Mouse (Mus musculus): ENCODE data around the gene Fcamr. TPM values are rescaled to one million over a fixed set of nuclear protein-coding genes. Genes with fewer than 3 reads are reported as not detected.

Gene Fcamr
- total RNA-seq, 1 experiment from 2014 or later, result not detected

DNA sequence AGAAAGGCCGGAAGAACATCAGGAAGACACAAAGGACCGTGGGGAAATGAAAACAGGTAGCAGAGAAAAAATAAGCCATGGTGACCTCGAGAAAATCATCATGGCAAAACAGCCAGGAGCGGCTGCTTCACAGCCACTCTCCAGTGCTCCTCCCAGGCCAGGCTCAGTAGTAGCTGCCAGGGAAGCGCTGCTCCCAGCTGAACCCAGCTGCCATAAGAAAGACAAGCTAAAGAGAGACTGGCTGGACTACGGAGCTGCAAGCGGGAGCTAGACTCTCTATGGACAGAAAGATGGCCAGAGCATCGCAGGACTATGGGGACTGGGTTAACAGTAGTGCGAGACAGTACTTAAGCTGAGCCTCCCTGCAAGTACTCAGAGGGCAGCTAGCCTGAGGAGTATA, 54.1 kb downstream of the Fcamr start:
- no peak for DNase-seq

DNA sequence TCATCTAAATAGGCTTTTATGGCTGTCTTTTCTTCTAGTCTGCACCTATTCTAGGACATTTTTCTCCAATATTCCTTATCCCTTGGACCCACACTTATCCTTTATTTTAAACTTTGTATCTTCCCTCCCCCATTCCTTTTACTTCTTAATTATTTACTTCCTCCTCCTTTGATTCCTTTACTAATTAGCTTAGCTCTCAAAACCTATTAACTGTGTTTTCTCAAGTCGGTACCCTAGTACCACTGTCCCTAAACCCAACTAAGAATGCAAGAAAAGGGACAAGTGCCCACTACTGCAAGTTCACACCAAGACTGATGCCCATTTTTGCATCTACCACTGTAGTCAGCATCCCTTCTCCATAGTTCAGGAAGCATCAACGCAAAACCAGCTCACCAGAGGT, 55.0 kb downstream of the Fcamr start:
- DNase-seq, result no peak

DNA sequence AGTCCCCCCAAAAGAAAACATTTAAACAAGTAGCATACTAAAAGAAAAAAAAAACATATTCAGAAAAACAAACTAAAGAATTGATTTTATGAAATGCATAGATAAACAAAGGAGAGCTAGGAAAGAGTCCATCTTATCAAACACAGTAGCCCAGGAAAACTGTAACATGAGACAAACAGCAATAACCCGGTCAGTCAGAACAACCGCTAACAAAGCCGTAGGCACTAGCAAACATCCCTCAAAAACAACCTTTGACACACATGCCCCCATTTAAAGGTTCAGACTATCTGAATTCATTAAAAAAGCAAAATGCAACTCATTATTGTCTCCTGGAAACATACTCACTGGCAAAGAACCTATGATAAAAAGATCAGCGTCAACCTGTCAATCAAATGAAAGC, 56.8 kb downstream of the Fcamr start:
- DNase-seq, result no peak

DNA sequence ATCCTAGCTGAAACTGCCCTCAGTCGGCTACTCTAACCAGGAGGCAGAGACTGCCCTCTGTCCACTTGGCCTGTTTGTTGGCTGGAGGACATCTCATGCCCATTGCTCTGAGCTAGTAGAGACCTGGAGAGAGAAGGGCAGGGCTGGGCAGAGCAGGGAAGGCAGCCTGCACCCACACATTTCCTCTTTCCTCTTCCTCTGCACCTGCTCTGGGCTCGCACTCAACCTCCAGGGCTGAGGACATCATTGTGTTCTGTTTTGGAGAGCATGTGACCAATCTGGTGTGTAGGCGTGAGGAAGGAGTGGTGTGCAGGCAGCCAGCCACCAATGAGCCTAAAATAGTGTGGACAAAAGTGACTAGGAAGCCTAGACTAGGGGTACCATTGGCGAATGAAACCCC, 63.5 kb downstream of the Fcamr start:
- peak; percentile 16 for DNase-seq

Other genes starting within 250 kb of the Fcamr start
- not detected in 2 replicates for gene Zp3r, start 171.3 kb upstream of the Fcamr start, total RNA-seq (2021)
- gene C4bp, start 139.3 kb upstream of the Fcamr start, total RNA-seq (2021), result 1.7 and 31.3 TPM in 2 replicates
- not detected in 2 replicates for gene Gm29427, start 85.1 kb upstream of the Fcamr start, total RNA-seq (2021)
- 9.8 and 10.1 TPM in 2 replicates for gene Yod1, start 83.6 kb upstream of the Fcamr start, total RNA-seq (2021)
- 19.5 and 23.1 TPM in 2 replicates for gene Pfkfb2, start 71.6 kb upstream of the Fcamr start, total RNA-seq (2021)
- gene AA986860, start 68.9 kb upstream of the Fcamr start, total RNA-seq (2021), result 2.1 and 2.7 TPM in 2 replicates
- gene Pigr, start 25.8 kb downstream of the Fcamr start, total RNA-seq (2021), result 0.19 and 5.1 TPM in 2 replicates
- gene Fcmr, start 64.8 kb downstream of the Fcamr start, total RNA-seq (2021), result 2.6 and 17.6 TPM in 2 replicates
- not detected in 2 replicates for gene Il24, start 86.6 kb downstream of the Fcamr start, total RNA-seq (2021)
- not detected in 2 replicates for gene Il20, start 110.5 kb downstream of the Fcamr start, total RNA-seq (2021)
- not detected in 2 replicates for gene Il19, start 139.2 kb downstream of the Fcamr start, total RNA-seq (2021)
- 0.38 TPM in 1 of 2 replicates, not detected in the other for gene Il10, start 218.9 kb downstream of the Fcamr start, total RNA-seq (2021)

All from adrenal gland, postnatal 14 days (tissue).